Mouse (Mus musculus) lung, adult 10 weeks (tissue): Measurements from ENCODE around the gene Olfr766-ps1. TPM values are rescaled to one million over a fixed set of nuclear protein-coding genes. Genes with fewer than 3 reads are reported as not detected.

Source experiments
- polyA plus RNA-seq: library from polyadenylated mRNA; stranded (reverse); fragments of 350-450 nt; fragmentation: Illumina TruSeq; extraction: RNeasy Lipid Tissue Mini Kit (QIAGEN cat#74804); gene quantifications from one replicate; pipeline ENCODE4 v1.2.3, GENCODE M21; 2014; ENCODE audit warnings: low read depth, low replicate concordance; ENCODE audit not compliant: insufficient read depth

The Olfr766-ps1 gene
- not detected for polyA plus RNA-seq

GRCm38 (mm10) chr10:129068877-129069276 is at the start of gene Olfr766-ps1:
Olfr766-ps1 (minus strand) TSS chr10:129068977.

GRCm38 (mm10) chr10:129117761-129118160 is 49.0 kb upstream of the Olfr766-ps1 start, which contains the start of gene Olfr769:
Olfr769 (minus strand) TSS chr10:129117861.

GRCm38 (mm10) chr10:129099275-129099674 is 30.5 kb upstream of the Olfr766-ps1 start, which contains the start of gene Olfr768:
Olfr768 (minus strand) TSS chr10:129099375.

DNA sequence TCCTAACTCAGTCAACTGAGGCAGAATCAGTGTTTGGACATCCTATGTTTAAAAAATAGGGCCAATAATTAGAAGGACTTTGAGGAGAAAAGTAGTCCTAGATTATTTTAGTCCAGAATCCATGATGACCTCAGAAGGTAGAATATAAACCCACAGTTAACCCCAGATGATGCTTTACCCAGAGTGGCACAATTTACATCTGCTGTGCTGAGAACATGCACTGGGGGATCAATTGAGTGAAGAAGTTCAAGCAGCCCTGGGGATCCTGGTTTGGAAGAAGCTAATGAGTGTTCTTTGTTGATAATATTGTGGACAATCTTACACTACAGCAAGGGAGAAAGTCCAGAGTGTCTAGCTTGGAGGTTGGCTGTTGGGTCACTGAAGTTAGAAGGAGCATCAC is 14.0 kb upstream of the Olfr766-ps1 start, which contains the start of gene Olfr767:
Olfr767 (minus strand) TSS at position 101 of the 400 bp plus-strand sequence.

DNA sequence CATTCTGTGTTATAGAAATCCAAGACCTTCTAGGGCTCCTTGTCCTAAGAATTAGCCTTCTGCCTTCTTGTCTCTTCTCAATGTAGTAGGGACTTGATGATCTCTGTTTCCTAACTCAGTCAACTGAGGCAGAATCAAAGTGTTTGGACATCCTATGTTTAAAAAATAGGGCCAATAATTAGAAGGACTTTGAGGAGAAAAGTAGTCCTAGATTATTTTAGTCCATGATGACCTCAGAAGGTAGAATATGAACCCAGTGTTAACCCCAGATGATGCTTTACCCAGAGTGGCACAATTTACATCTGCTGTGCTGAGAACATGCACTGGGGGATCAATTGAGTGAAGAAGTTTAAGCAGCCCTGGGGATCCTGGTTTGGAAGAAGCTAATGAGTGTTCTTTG is 18.9 kb downstream of the Olfr766-ps1 start, which contains the start of gene Olfr765:
Olfr765 (minus strand) TSS at position 101 of the 400 bp plus-strand sequence.

DNA sequence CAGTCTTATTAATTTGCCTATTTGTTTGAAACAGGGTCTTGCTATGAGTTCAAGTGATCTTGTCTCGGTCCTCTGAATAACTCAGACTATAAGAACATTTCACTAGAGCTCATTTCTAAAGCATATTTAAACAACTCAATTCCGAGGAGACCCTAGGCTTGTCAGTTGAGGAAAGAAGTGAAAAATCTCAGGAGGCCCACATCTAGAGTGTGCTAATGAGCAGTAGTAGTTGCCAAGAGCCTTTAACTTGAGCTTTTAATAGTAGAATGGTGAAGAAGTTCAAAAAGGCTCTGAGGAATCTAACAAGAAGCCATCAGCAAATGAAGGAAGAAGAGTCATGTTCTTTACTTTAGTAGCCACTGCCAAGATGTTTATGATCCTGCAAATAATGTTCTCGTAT is 29.0 kb downstream of the Olfr766-ps1 start, which contains the start of gene Olfr764-ps1:
Olfr764-ps1 (minus strand) TSS at position 101 of the 400 bp plus-strand sequence.

Other genes with a start within 250 kb of the Olfr766-ps1 start
- 65.0 TPM for gene Ormdl2, start 247.3 kb downstream of the Olfr766-ps1 start, polyA plus RNA-seq
- gene Gdf11, start 177.3 kb downstream of the Olfr766-ps1 start, polyA plus RNA-seq = 0.65 TPM
- gene Cd63, start 168.0 kb downstream of the Olfr766-ps1 start, polyA plus RNA-seq = 322 TPM
- 6.0 TPM for gene Rdh5, start 146.1 kb downstream of the Olfr766-ps1 start, polyA plus RNA-seq
- gene Bloc1s1, start 144.9 kb downstream of the Olfr766-ps1 start, polyA plus RNA-seq = 331 TPM
- gene Itga7, start 135.2 kb downstream of the Olfr766-ps1 start, polyA plus RNA-seq = 14.2 TPM
- not detected for gene Mettl7b, start 108.0 kb downstream of the Olfr766-ps1 start, polyA plus RNA-seq
- not detected for gene Olfr9, start 79.5 kb downstream of the Olfr766-ps1 start, polyA plus RNA-seq
- not detected for gene Olfr763, start 58.2 kb downstream of the Olfr766-ps1 start, polyA plus RNA-seq
- not detected for gene Olfr764-ps1, start 29.1 kb downstream of the Olfr766-ps1 start, polyA plus RNA-seq
- gene Olfr765, start 19.0 kb downstream of the Olfr766-ps1 start, polyA plus RNA-seq = not detected
- not detected for gene Olfr767, start 13.9 kb upstream of the Olfr766-ps1 start, polyA plus RNA-seq
- not detected for gene Olfr768, start 30.4 kb upstream of the Olfr766-ps1 start, polyA plus RNA-seq
- not detected for gene Olfr769, start 48.9 kb upstream of the Olfr766-ps1 start, polyA plus RNA-seq
- not detected for gene Olfr770, start 70.0 kb upstream of the Olfr766-ps1 start, polyA plus RNA-seq
- not detected for gene Olfr771, start 95.8 kb upstream of the Olfr766-ps1 start, polyA plus RNA-seq
- not detected for gene Olfr772, start 108.9 kb upstream of the Olfr766-ps1 start, polyA plus RNA-seq
- not detected for gene Olfr773, start 118.4 kb upstream of the Olfr766-ps1 start, polyA plus RNA-seq
- not detected for gene Olfr774, start 167.2 kb upstream of the Olfr766-ps1 start, polyA plus RNA-seq
- gene Olfr775, start 179.4 kb upstream of the Olfr766-ps1 start, polyA plus RNA-seq = not detected
- gene Olfr776, start 190.2 kb upstream of the Olfr766-ps1 start, polyA plus RNA-seq = not detected
- gene Olfr777, start 202.5 kb upstream of the Olfr766-ps1 start, polyA plus RNA-seq = not detected
- not detected for gene Olfr780, start 249.1 kb upstream of the Olfr766-ps1 start, polyA plus RNA-seq